Mouse (Mus musculus): Measurements from ENCODE around the gene Fbxw2.
"Not testable (repeated sequence)": the region's sequence is repeated elsewhere in the genome, so short reads cannot be mapped to it uniquely, and the experiment has no call there.

The Fbxw2 gene

GRCm38 (mm10) chr2:34812706-34813105 lies 13.4 kb downstream of the Fbxw2 start:
- DNase-seq (ENCODE audit: low read depth, low spot score), result no peak

- no peak for DNase-seq (ENCODE audit: low read depth, low spot score)
Observed at GRCm38 (mm10) chr2:34810775-34811174, 15.3 kb downstream of the Fbxw2 start.

- no peak for DNase-seq (ENCODE audit: low read depth, low spot score)
Observed at GRCm38 (mm10) chr2:34809568-34809967, 16.5 kb downstream of the Fbxw2 start.

GRCm38 (mm10) chr2:34808057-34808456 lies 18.1 kb downstream of the Fbxw2 start:
- no peak for DNase-seq (ENCODE audit: low read depth, low spot score)

- no peak for DNase-seq (ENCODE audit: low read depth, low spot score)
Observed at GRCm38 (mm10) chr2:34805364-34805950, 20.7 kb downstream of the Fbxw2 start.

- no peak for DNase-seq (ENCODE audit: low read depth, low spot score)
Observed at GRCm38 (mm10) chr2:34804815-34805214, 21.3 kb downstream of the Fbxw2 start.

GRCm38 (mm10) chr2:34804172-34804571 lies 21.9 kb downstream of the Fbxw2 start:
- DNase-seq (ENCODE audit: low read depth, low spot score), result no peak

GRCm38 (mm10) chr2:34803746-34804145 lies 22.4 kb downstream of the Fbxw2 start:
- no peak for DNase-seq (ENCODE audit: low read depth, low spot score)

GRCm38 (mm10) chr2:34802565-34803245 lies 23.4 kb downstream of the Fbxw2 start:
- DNase-seq (ENCODE audit: low read depth, low spot score), result not testable (repeated sequence)

- peak; percentile 99 for DNase-seq (ENCODE audit: low read depth, low spot score)
Observed at GRCm38 (mm10) chr2:34801516-34802482, 24.3 kb downstream of the Fbxw2 start.

- DNase-seq (ENCODE audit: low read depth, low spot score), result no peak
Observed at GRCm38 (mm10) chr2:34800371-34800770, 25.7 kb downstream of the Fbxw2 start.

- DNase-seq (ENCODE audit: low read depth, low spot score), result peak; percentile 82
Observed at GRCm38 (mm10) chr2:34799357-34800256, 26.5 kb downstream of the Fbxw2 start, which contains the start of gene Rabepk. Rabepk (minus strand) TSS chr2:34799912.

- no peak for DNase-seq (ENCODE audit: low read depth, low spot score)
Observed at GRCm38 (mm10) chr2:34795426-34795825, 30.7 kb downstream of the Fbxw2 start.

- no peak for DNase-seq (ENCODE audit: low read depth, low spot score)
Observed at GRCm38 (mm10) chr2:34794511-34794910, 31.6 kb downstream of the Fbxw2 start.

- not testable (repeated sequence) for DNase-seq (ENCODE audit: low read depth, low spot score)
Observed at GRCm38 (mm10) chr2:34792543-34792942, 33.6 kb downstream of the Fbxw2 start.

GRCm38 (mm10) chr2:34790282-34790681 lies 35.8 kb downstream of the Fbxw2 start:
- no peak for DNase-seq (ENCODE audit: low read depth, low spot score)

- DNase-seq (ENCODE audit: low read depth, low spot score), result peak; percentile 48
Observed at GRCm38 (mm10) chr2:34784085-34784484, 42.0 kb downstream of the Fbxw2 start.

GRCm38 (mm10) chr2:34783064-34784020 lies 42.8 kb downstream of the Fbxw2 start:
- no peak for DNase-seq (ENCODE audit: low read depth, low spot score)

- no peak for DNase-seq (ENCODE audit: low read depth, low spot score)
Observed at GRCm38 (mm10) chr2:34777237-34777868, 48.8 kb downstream of the Fbxw2 start.

All from forelimb bud, embryonic 11.5 days (tissue).